Mouse (Mus musculus): ENCODE measurements around the gene Dnajc21. TPM values are rescaled to one million over a fixed set of nuclear protein-coding genes. Genes with fewer than 3 reads are reported as not detected.

The Dnajc21 gene
- polyA plus RNA-seq, 1 experiment from 2014 or later: 9.0 TPM

- no peak overlapping the region for H3K27ac ChIP-seq
Measured at GRCm38 (mm10) chr15:10470941-10471340, 625 bp upstream of the Dnajc21 start.

GRCm38 (mm10) chr15:10469641-10470150, 620 bp downstream of the Dnajc21 start:
- WGBS: under 1% methylated on average over 38 of the region's 40 CpGs
- H3K27ac ChIP-seq: peak overlapping the region; percentile 91
- peak; percentile 21 for ATAC-seq (ENCODE audit: low FRiP score)

More at GRCm38 (mm10) chr15:10470941-10471340, 625 bp upstream of the Dnajc21 start:
- ATAC-seq (ENCODE audit: low FRiP score): no peak; the same call in 1 of the 2 replicates
- Histone ChIP-seq H3K9me3 (no peaks in the 10 kb centered on the region), H3K4me3 (peak overlapping the region; percentile 88), H3K4me1 (replicated peaks) (peaks cover 23% of the 10 kb centered on the region), H3K36me3 (peaks cover 14% of the 10 kb centered on the region), H3K9ac (peak overlapping the region; percentile 90), H3K4me2 (peak overlapping the region; percentile 82), H3K27me3 (no peaks in the 10 kb centered on the region)
- WGBS: 13% methylated on average over 3 of the region's 3 CpGs

GRCm38 (mm10) chr15:10468761-10469160, 1.6 kb downstream of the Dnajc21 start:
- H3K27me3 ChIP-seq: no peaks in the 10 kb centered on the region
- no peak overlapping the region for H3K9ac ChIP-seq
- H3K4me3 ChIP-seq: peak overlapping the region; percentile 88
- 91% methylated on average over 3 of the region's 3 CpGs for WGBS
- H3K36me3 ChIP-seq: no peaks in the 10 kb centered on the region
- no peaks in the 10 kb centered on the region for H3K9me3 ChIP-seq
- H3K27ac ChIP-seq: no peak overlapping the region
- ATAC-seq (ENCODE audit: low FRiP score): no peak
- H3K4me1 ChIP-seq (replicated peaks): peaks cover 23% of the 10 kb centered on the region
- peak overlapping the region; percentile 82 for H3K4me2 ChIP-seq

More at GRCm38 (mm10) chr15:10469641-10470150, 620 bp downstream of the Dnajc21 start:
- H3K4me3 ChIP-seq: peak overlapping the region; percentile 88
- H3K4me1 ChIP-seq (replicated peaks): peaks cover 23% of the 10 kb centered on the region
- no peaks in the 10 kb centered on the region for H3K9me3 ChIP-seq
- H3K27me3 ChIP-seq: no peaks in the 10 kb centered on the region
- peak overlapping the region; percentile 82 for H3K4me2 ChIP-seq
- H3K36me3 ChIP-seq: 0 out of 2 replicates have a peak, but pooled peaks cover 5% of the 10 kb centered on the region
- H3K9ac ChIP-seq: peak overlapping the region; percentile 90

- no peak for ATAC-seq (ENCODE audit: low FRiP score)
Measured at GRCm38 (mm10) chr15:10464678-10465077, 5.6 kb downstream of the Dnajc21 start.

GRCm38 (mm10) chr15:10463555-10463954, 6.8 kb downstream of the Dnajc21 start:
- WGBS: 92% methylated on average over 5 of the region's 5 CpGs
- Histone ChIP-seq H3K27ac (no peak overlapping the region), H3K36me3 (peaks cover 35% of the 10 kb centered on the region), H3K4me1 (replicated peaks) (peaks cover 9% of the 10 kb centered on the region), H3K4me2 (no peak overlapping the region), H3K9me3 (no peaks in the 10 kb centered on the region), H3K4me3 (no peak overlapping the region), H3K27me3 (no peaks in the 10 kb centered on the region), H3K9ac (no peak overlapping the region)
- no peak for ATAC-seq (ENCODE audit: low FRiP score)

More at GRCm38 (mm10) chr15:10464678-10465077, 5.6 kb downstream of the Dnajc21 start:
- Histone ChIP-seq H3K4me1 (replicated peaks) (peaks cover 20% of the 10 kb centered on the region), H3K27ac (no peak overlapping the region), H3K9me3 (no peaks in the 10 kb centered on the region), H3K27me3 (no peaks in the 10 kb centered on the region), H3K36me3 (peaks cover 26% of the 10 kb centered on the region), H3K4me2 (no peak overlapping the region), H3K9ac (no peak overlapping the region), H3K4me3 (no peak overlapping the region)
- 97% methylated on average over 3 of the region's 3 CpGs for WGBS

- no peak for ATAC-seq (ENCODE audit: low FRiP score)
- H3K4me3 ChIP-seq: no peak overlapping the region
- no peaks in the 10 kb centered on the region for H3K4me1 ChIP-seq (replicated peaks)
- no peak overlapping the region for H3K27ac ChIP-seq
- WGBS: 94% methylated on average over 12 of the region's 12 CpGs
- H3K9ac ChIP-seq: no peak overlapping the region
- peaks cover 54% of the 10 kb centered on the region for H3K36me3 ChIP-seq
- H3K27me3 ChIP-seq: no peaks in the 10 kb centered on the region
- H3K9me3 ChIP-seq: no peaks in the 10 kb centered on the region
- H3K4me2 ChIP-seq: no peak overlapping the region
Measured at GRCm38 (mm10) chr15:10460986-10461385, 9.3 kb downstream of the Dnajc21 start.

- Histone ChIP-seq H3K27me3 (no peaks in the 10 kb centered on the region), H3K9ac (no peak overlapping the region), H3K36me3 (peaks cover 60% of the 10 kb centered on the region), H3K4me2 (no peak overlapping the region), H3K4me3 (no peak overlapping the region), H3K27ac (no peak overlapping the region), H3K9me3 (no peaks in the 10 kb centered on the region), H3K4me1 (replicated peaks) (no peaks in the 10 kb centered on the region)
- WGBS: 91% methylated on average over 3 of the region's 3 CpGs
- ATAC-seq (ENCODE audit: low FRiP score): no peak
Measured at GRCm38 (mm10) chr15:10447102-10447501, 23.2 kb downstream of the Dnajc21 start.

GRCm38 (mm10) chr15:10442275-10442674, 28.0 kb downstream of the Dnajc21 start:
- H3K27me3 ChIP-seq: no peaks in the 10 kb centered on the region
- H3K4me1 ChIP-seq (replicated peaks): no peaks in the 10 kb centered on the region
- H3K4me3 ChIP-seq: no peak overlapping the region
- no peaks in the 10 kb centered on the region for H3K9me3 ChIP-seq
- H3K9ac ChIP-seq: no peak overlapping the region
- H3K27ac ChIP-seq: no peak overlapping the region
- ATAC-seq (ENCODE audit: low FRiP score): no peak
- no peak overlapping the region for H3K4me2 ChIP-seq
- H3K36me3 ChIP-seq: peaks cover 47% of the 10 kb centered on the region
- WGBS: 88% methylated on average over 1 of the region's 1 CpGs

- H3K4me1 ChIP-seq (replicated peaks): no peaks in the 10 kb centered on the region
- no peak overlapping the region for H3K27ac ChIP-seq
- no peak overlapping the region for H3K4me3 ChIP-seq
- H3K9ac ChIP-seq: no peak overlapping the region
- H3K27me3 ChIP-seq: no peaks in the 10 kb centered on the region
- H3K9me3 ChIP-seq: no peaks in the 10 kb centered on the region
- WGBS: 95% methylated on average over 9 of the region's 9 CpGs
- ATAC-seq (ENCODE audit: low FRiP score): no peak
- H3K36me3 ChIP-seq: peaks cover 45% of the 10 kb centered on the region
- no peak overlapping the region for H3K4me2 ChIP-seq
Measured at GRCm38 (mm10) chr15:10441493-10441892, 28.8 kb downstream of the Dnajc21 start.

- Histone ChIP-seq H3K4me1 (replicated peaks) (no peaks in the 10 kb centered on the region), H3K9me3 (no peaks in the 10 kb centered on the region), H3K27ac (no peak overlapping the region), H3K4me2 (no peak overlapping the region), H3K4me3 (no peak overlapping the region), H3K36me3 (peaks cover 36% of the 10 kb centered on the region), H3K9ac (no peak overlapping the region), H3K27me3 (no peaks in the 10 kb centered on the region)
- 79% methylated on average over 6 of the region's 6 CpGs for WGBS
- no peak for ATAC-seq (ENCODE audit: low FRiP score)
Measured at GRCm38 (mm10) chr15:10439963-10440362, 30.4 kb downstream of the Dnajc21 start.

GRCm38 (mm10) chr15:10436893-10437292, 33.4 kb downstream of the Dnajc21 start:
- Histone ChIP-seq H3K9ac (no peak overlapping the region), H3K4me2 (no peak overlapping the region), H3K4me1 (replicated peaks) (no peaks in the 10 kb centered on the region), H3K4me3 (no peak overlapping the region), H3K27ac (no peak overlapping the region), H3K9me3 (no peaks in the 10 kb centered on the region), H3K36me3 (peaks cover 22% of the 10 kb centered on the region), H3K27me3 (no peaks in the 10 kb centered on the region)
- ATAC-seq (ENCODE audit: low FRiP score): no peak
- whole genome bisulfite sequencing: 89% methylated on average over 1 of the region's 1 CpGs

- Histone ChIP-seq H3K4me1 (replicated peaks) (peaks cover 4% of the 10 kb centered on the region), H3K9ac (no peak overlapping the region), H3K27me3 (no peaks in the 10 kb centered on the region), H3K9me3 (no peaks in the 10 kb centered on the region), H3K36me3 (no peaks in the 10 kb centered on the region), H3K4me3 (no peak overlapping the region), H3K27ac (no peak overlapping the region), H3K4me2 (no peak overlapping the region)
- ATAC-seq (ENCODE audit: low FRiP score): no peak
- 97% methylated on average over 13 of the region's 13 CpGs for WGBS
Measured at GRCm38 (mm10) chr15:10426545-10427266, 43.6 kb downstream of the Dnajc21 start.

- Histone ChIP-seq H3K27me3 (no peaks in the 10 kb centered on the region), H3K4me1 (replicated peaks) (peaks cover 9% of the 10 kb centered on the region), H3K27ac (no peak overlapping the region), H3K4me2 (no peak overlapping the region), H3K36me3 (no peaks in the 10 kb centered on the region), H3K4me3 (no peak overlapping the region), H3K9ac (no peak overlapping the region), H3K9me3 (no peaks in the 10 kb centered on the region)
- ATAC-seq (ENCODE audit: low FRiP score): no peak
- 90% methylated on average over 6 of the region's 6 CpGs for WGBS
Measured at GRCm38 (mm10) chr15:10426124-10426523, 44.2 kb downstream of the Dnajc21 start.
